Mouse (Mus musculus) limb, embryonic 10.5 days (tissue): ENCODE data around the gene Zfp607a. TPM values are rescaled to one million over a fixed set of nuclear protein-coding genes. Genes with fewer than 3 reads are reported as not detected.
A peak's percentile ranks its signal among the peaks of the same experiment; 100 is the strongest.
"Not testable (repeated sequence)": the region's sequence is repeated elsewhere in the genome, so short reads cannot be mapped to it uniquely, and the experiment has no call there.

Source experiments
- DNase-seq: peaks from one replicate; pipeline ENCODE4 v3.0.0-alpha.2; 2017; ENCODE audit warnings: low spot score
- H3K27ac ChIP-seq: fragments of 300-500 bp; sonication (generic); 2 replicates; pipeline ENCODE4 v1.5.1; 2016; ENCODE audit warnings: mild to moderate bottlenecking
- H3K27me3 ChIP-seq: fragments of 300-500 bp; sonication (generic); 2 replicates; pipeline ENCODE4 v1.6.1; 2016; ENCODE audit warnings: low read depth, mild to moderate bottlenecking; ENCODE audit not compliant: poor library complexity, severe bottlenecking
- H3K36me3 ChIP-seq: fragments of 300-500 bp; sonication (generic); 2 replicates; pipeline ENCODE4 v1.6.1; 2016; ENCODE audit warnings: mild to moderate bottlenecking, moderate library complexity
- H3K4me1 ChIP-seq: fragments of 300-500 bp; sonication (generic); 2 replicates; pipeline ENCODE4 v1.6.1; 2016
- H3K4me3 ChIP-seq: fragments of 300-500 bp; sonication (generic); 2 replicates; pipeline ENCODE4 v1.5.1; 2016; ENCODE audit warnings: mild to moderate bottlenecking, moderate library complexity
- H3K9me3 ChIP-seq: fragments of 300-500 bp; sonication (generic); replicated peaks from 2 replicates; pipeline ENCODE4 v1.6.1; 2016; ENCODE audit warnings: mild to moderate bottlenecking
- WGBS: fragments of 180-500 bp; shearing (Covaris S2); methylation state at CpG from one replicate; pipeline ENCODE4 v1.1.7; 2016; 5-methylcytosine and 5-hydroxymethylcytosine counted together
- polyA plus RNA-seq: library from polyadenylated mRNA; unstranded; fragments of >200 nt; fragmentation: Nextera tagmentation; extraction: Ambion mirVana; gene quantifications from 2 replicates; pipeline ENCODE4 v1.2.1, GENCODE M21; 2016

The Zfp607a gene
- polyA plus RNA-seq, 1 experiment from 2014 or later = 3.9 TPM

GRCm38 (mm10) chr7:27881721-27882120 lies 24.4 kb downstream of the Zfp607a start:
- Histone ChIP-seq H3K36me3 (peaks cover 67% of the 10 kb centered on the region), H3K27me3 (no peaks in the 10 kb centered on the region), H3K4me3 (no peak overlapping the region), H3K27ac (no peak overlapping the region), H3K4me1 (no peaks in the 10 kb centered on the region), H3K9me3 (no peaks in the 10 kb centered on the region; the same call in 1 of the 2 replicates)
- no peak for DNase-seq
- WGBS = 95% methylated on average over 4 of the region's 4 CpGs

GRCm38 (mm10) chr7:27900601-27901000 lies 43.3 kb downstream of the Zfp607a start:
- no peaks in the 10 kb centered on the region for H3K36me3 ChIP-seq
- H3K9me3 ChIP-seq = no peaks in the 10 kb centered on the region
- DNase-seq = no peak
- no peaks in the 10 kb centered on the region for H3K4me1 ChIP-seq
- no peak overlapping the region for H3K4me3 ChIP-seq
- WGBS = 93% methylated on average over 4 of the region's 4 CpGs
- H3K27me3 ChIP-seq = no peaks in the 10 kb centered on the region
- H3K27ac ChIP-seq = no peak overlapping the region

GRCm38 (mm10) chr7:27905061-27905848 lies 47.9 kb downstream of the Zfp607a start:
- Histone ChIP-seq H3K27me3 (no peaks in the 10 kb centered on the region), H3K9me3 (no peaks in the 10 kb centered on the region), H3K36me3 (peaks cover 8% of the 10 kb centered on the region), H3K4me1 (no peaks in the 10 kb centered on the region), H3K27ac (no peak overlapping the region), H3K4me3 (no peak overlapping the region)
- no peak for DNase-seq
- 64% methylated on average over 11 of the region's 11 CpGs for WGBS

- not testable (repeated sequence) for H3K4me3 ChIP-seq, DNase-seq, H3K27me3 ChIP-seq, H3K9me3 ChIP-seq, H3K4me1 ChIP-seq, H3K27ac ChIP-seq
- WGBS = 89% methylated on average over 3 of the region's 4 CpGs
- peaks cover 34% of the 10 kb centered on the region for H3K36me3 ChIP-seq
These were observed 53.6 kb downstream of the Zfp607a start for GRCm38 (mm10) chr7:27910952-27911351.

- H3K36me3 ChIP-seq = peaks cover 14% of the 10 kb centered on the region
- H3K27ac ChIP-seq, H3K9me3 ChIP-seq, H3K4me3 ChIP-seq, H3K4me1 ChIP-seq, DNase-seq, H3K27me3 ChIP-seq: not testable (repeated sequence)
- 44% methylated on average over 4 of the region's 4 CpGs for WGBS
These were observed 69.7 kb downstream of the Zfp607a start for GRCm38 (mm10) chr7:27927041-27927440.

GRCm38 (mm10) chr7:27928818-27929695 lies 71.7 kb downstream of the Zfp607a start, which contains the start of gene Zfp974:
Gene Zfp974, minus strand, starts transcription at chr7:27929460.
- peaks cover 11% of the 10 kb centered on the region for H3K4me1 ChIP-seq
- peak; percentile 76 for DNase-seq
- WGBS = 6% methylated on average over 40 of the region's 40 CpGs
- H3K36me3 ChIP-seq = peaks cover 12% of the 10 kb centered on the region
- no peaks in the 10 kb centered on the region for H3K27me3 ChIP-seq
- H3K27ac ChIP-seq = peak within 1 kb of the TSS; percentile 85
- peak within 1 kb of the TSS; percentile 78 for H3K4me3 ChIP-seq
- no peaks in the 10 kb centered on the region for H3K9me3 ChIP-seq

Other genes starting within 250 kb of the Zfp607a start
- 0.23 TPM in 1 of 2 replicates, not detected in the other for gene Ttc9b, start 203.6 kb upstream of the Zfp607a start, polyA plus RNA-seq
- gene Map3k10, start 182.9 kb upstream of the Zfp607a start, polyA plus RNA-seq = 9.2 and 12.3 TPM in 2 replicates
- 2.5 and 3.3 TPM in 2 replicates for gene Zfp607b, start 168.2 kb upstream of the Zfp607a start, polyA plus RNA-seq
- 38.2 and 49.5 TPM in 2 replicates for gene Zfp60, start 126.1 kb upstream of the Zfp607a start, polyA plus RNA-seq
- 1.7 and 1.9 TPM in 2 replicates for gene Zfp626, start 50.3 kb upstream of the Zfp607a start, polyA plus RNA-seq
- 8.6 and 11.0 TPM in 2 replicates for gene Zfp59, start 18.9 kb upstream of the Zfp607a start, polyA plus RNA-seq
- gene Zfp974, start 71.9 kb downstream of the Zfp607a start, polyA plus RNA-seq = 6.7 and 12.8 TPM in 2 replicates
- gene Zfp780b, start 121.6 kb downstream of the Zfp607a start, polyA plus RNA-seq = 20.2 and 23.6 TPM in 2 replicates
- gene Zfp850, start 156.6 kb downstream of the Zfp607a start, polyA plus RNA-seq = 8.1 and 8.6 TPM in 2 replicates
- 438 and 454 TPM in 2 replicates for gene Psmc4, start 192.6 kb downstream of the Zfp607a start, polyA plus RNA-seq
- gene Fcgbp, start 213.7 kb downstream of the Zfp607a start, polyA plus RNA-seq = 0.31 and 0.36 TPM in 2 replicates